Mouse (Mus musculus) gastrocnemius, postnatal 4 days (tissue): ENCODE results near the gene Cplx2. TPM values are rescaled to one million over a fixed set of nuclear protein-coding genes. Genes with fewer than 3 reads are reported as not detected.

Source experiments
- DNase-seq, 2 experiments: peaks; one replicate each; pipeline ENCODE4 v3.0.0; 2021 to 2022; ENCODE audit warnings: low spot score in 2 of 2, mixed read lengths in 2 of 2
- total RNA-seq, 2 experiments: library from RNA; stranded (reverse); gene quantifications; 2 replicates each; pipeline ENCODE4 v1.2.3; 2021

Gene Cplx2
- total RNA-seq, 2 experiments from 2014 or later, result 12.8 to 13.4 TPM

- peak in 1 of 2 experiments; percentile 9 for DNase-seq
Measured at GRCm38 (mm10) chr13:54401180-54401569, 30.0 kb downstream of the Cplx2 start.

DNA sequence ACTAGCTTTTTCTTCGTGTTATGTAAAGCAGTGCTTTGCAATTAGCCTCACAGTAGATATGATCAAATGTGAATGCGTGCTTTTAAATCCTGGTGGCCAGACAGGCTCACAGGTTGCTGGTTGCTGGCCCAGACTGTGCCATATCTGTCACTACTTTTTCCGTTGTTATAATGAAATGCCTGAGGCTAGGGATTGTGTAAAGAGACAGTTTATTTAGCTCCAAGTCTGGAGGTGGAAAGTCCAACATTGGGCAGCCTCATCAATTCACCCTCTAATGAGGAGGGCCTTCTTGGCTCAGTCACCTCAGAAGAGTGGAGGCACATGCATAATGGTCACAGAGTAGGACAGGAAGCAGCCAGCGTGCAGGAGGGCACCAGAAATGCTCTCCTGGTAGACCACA, 31.2 kb downstream of the Cplx2 start:
- no peak for DNase-seq

GRCm38 (mm10) chr13:54403224-54404070, 32.3 kb downstream of the Cplx2 start:
- no peak for DNase-seq

GRCm38 (mm10) chr13:54404205-54404604, 33.1 kb downstream of the Cplx2 start:
- no peak for DNase-seq

GRCm38 (mm10) chr13:54405805-54406204, 34.7 kb downstream of the Cplx2 start:
- DNase-seq, result no peak

GRCm38 (mm10) chr13:54411656-54412055, 40.5 kb downstream of the Cplx2 start:
- no peak for DNase-seq

- no peak for DNase-seq
Measured at GRCm38 (mm10) chr13:54412236-54412635, 41.1 kb downstream of the Cplx2 start.

- no peak for DNase-seq
Measured at GRCm38 (mm10) chr13:54412721-54413120, 41.6 kb downstream of the Cplx2 start.

GRCm38 (mm10) chr13:54415059-54415458, 43.9 kb downstream of the Cplx2 start:
- DNase-seq, result no peak

- no peak for DNase-seq
Measured at GRCm38 (mm10) chr13:54418781-54419327, 47.7 kb downstream of the Cplx2 start.

DNA sequence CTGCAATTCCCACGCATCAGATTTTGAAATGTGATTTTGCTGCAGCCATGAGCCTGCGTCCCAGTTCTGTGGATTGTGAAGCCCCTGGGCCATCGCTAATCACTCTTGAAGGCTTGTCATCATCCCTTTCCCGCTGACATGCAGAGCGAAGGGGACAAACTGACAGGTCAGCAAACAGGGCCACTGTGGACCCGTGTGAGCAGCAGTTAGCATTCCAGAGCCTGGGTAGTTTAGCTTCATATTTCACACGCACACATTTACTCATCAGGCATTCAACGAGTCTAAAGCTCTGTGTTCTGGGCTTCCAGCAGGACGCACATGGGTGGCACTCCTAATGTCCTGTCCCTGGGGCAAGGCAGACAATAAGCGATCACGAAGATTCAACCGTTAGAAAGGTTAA, 49.1 kb downstream of the Cplx2 start:
- DNase-seq, result no peak

GRCm38 (mm10) chr13:54425269-54425668, 54.1 kb downstream of the Cplx2 start:
- no peak for DNase-seq

DNA sequence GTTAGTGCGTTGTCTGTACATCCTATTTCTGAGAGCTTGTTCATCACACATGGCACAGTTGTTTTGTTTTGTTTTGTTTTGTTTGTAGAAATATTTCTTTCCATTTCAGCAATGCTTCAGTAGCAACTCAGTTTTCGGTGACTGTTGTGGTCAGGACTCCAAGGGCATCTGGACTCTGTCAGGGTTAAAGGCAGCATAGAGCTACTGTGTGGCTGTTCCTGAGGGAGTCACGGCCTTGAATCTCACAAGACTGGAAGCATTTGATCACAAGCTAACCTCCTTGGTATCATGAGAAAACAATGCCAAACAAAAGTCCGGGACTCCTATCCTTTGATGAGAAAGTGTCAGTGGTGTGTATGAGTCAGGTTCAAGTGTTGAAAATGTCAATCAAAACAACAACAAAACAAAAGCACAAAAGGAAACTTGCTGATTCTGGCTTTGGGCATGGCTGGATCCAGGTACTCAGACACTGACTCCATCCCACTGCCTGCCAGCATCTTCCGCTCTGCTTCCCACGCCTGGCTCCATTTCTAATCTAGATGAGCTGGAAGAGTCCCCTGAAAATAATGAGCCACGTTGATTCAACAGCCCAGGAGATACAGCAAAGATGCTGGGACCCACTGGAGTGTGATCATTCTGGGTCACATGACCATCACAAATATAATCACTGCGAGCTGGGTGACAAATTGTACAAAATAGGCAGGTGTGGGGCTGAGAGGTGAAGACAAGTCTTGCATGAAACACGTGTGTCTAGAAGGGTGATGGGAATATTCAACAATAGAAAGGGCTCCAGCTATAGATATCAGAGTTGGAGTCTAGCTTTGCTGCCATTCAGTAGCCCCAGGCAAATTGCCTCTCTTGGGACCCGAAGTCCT, 55.9 kb downstream of the Cplx2 start:
- no peak for DNase-seq

DNA sequence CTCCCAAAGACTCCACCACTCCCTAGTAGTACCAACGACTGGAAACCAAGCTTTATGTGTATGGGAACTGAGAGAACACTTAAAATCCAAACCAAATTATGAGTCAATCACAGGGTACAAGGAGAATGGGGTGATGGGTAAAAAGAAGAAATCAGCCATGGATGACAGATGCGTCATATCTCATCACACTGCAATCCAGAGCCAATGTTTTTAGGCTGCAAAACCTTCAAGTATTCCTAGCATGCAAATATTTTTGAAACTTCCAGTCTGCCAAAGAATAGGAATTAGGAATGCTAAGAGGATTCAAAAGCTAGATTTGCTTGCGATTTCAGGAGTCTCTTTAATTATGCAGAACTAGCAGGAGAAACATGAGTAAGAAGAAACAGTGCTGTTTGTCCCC, 57.6 kb downstream of the Cplx2 start:
- no peak for DNase-seq

- no peak for DNase-seq
Measured at GRCm38 (mm10) chr13:54430051-54430450, 58.9 kb downstream of the Cplx2 start.

- no peak for DNase-seq
Measured at GRCm38 (mm10) chr13:54431161-54431560, 60.0 kb downstream of the Cplx2 start.

Other genes with a start within 250 kb of the Cplx2 start
- under 1 TPM; 0.05 to 0.10 TPM for gene Hrh2, start 179.2 kb upstream of the Cplx2 start, total RNA-seq
- gene Thoc3, start 97.5 kb downstream of the Cplx2 start, total RNA-seq, result 10 to 100 TPM; 28.0 to 29.7 TPM
- 1 to 10 TPM; 8.0 to 8.2 TPM for gene Simc1, start 132.4 kb downstream of the Cplx2 start, total RNA-seq
- 10 to 100 TPM; 87.7 to 93.8 TPM for gene 4833439L19Rik, start 194.1 kb downstream of the Cplx2 start, total RNA-seq
- gene Arl10, start 203.7 kb downstream of the Cplx2 start, total RNA-seq, result 1 to 10 TPM; 9.8 TPM
- 10 to 100 TPM; 25.6 to 30.0 TPM for gene Nop16, start 218.7 kb downstream of the Cplx2 start, total RNA-seq
- gene Higd2a, start 218.9 kb downstream of the Cplx2 start, total RNA-seq, result 100 to 1,000 TPM in 1 of 2 experiments, 10 to 100 TPM in 1; 96.9 to 105 TPM
- 10 to 100 TPM; 69.2 to 72.3 TPM for gene Cltb, start 240.0 kb downstream of the Cplx2 start, total RNA-seq